Mouse (Mus musculus): ENCODE measurements around the gene Tcp11.

GRCm38 (mm10) chr17:28097308-28097707, 16.9 kb upstream of the Tcp11 start:
- TF ChIP-seq CTCF (IDR thresholded peaks at IDR 0.05; ENCODE audit: low read depth, low read length) = no peak
- no peak for TF ChIP-seq POLR2A (IDR thresholded peaks at IDR 0.05; ENCODE audit: insufficient read depth, low read length)

Measured in ES-Bruce4 (cell line).